Mouse (Mus musculus) MEL (cell line): Measurements from ENCODE around the gene Agt.

Experiments used
- CTCF ChIP-seq, 3 experiments: IDR thresholded peaks in 2 of 3; conservative IDR thresholded peaks in 1 of 3; 2 replicates each; pipeline ENCODE4 v1.5.1; 2011 to 2012; ENCODE audit warnings: low read length in 3 of 3, low read depth in 2 of 3, mild to moderate bottlenecking in 2 of 3, improper control_type of control experiment in 1 of 3, inconsistent platforms in 1 of 3, mixed read lengths in 1 of 3, moderate library complexity in 1 of 3; ENCODE audit not compliant: control insufficient read depth in 1 of 3, insufficient read depth in 1 of 3, poor library complexity in 1 of 3, severe bottlenecking in 1 of 3
- EP300 ChIP-seq, 2 experiments: IDR thresholded peaks; 2 replicates each; pipeline ENCODE4 v1.6.1; 2011; ENCODE audit warnings: improper control_type of control experiment in 2 of 2, low read length in 2 of 2, low read depth in 1 of 2, mild to moderate bottlenecking in 1 of 2
- GATA1 ChIP-seq: IDR thresholded peaks from 2 replicates; pipeline ENCODE4 v1.6.1; 2011; ENCODE audit warnings: low read depth, low read length, improper control_type of control experiment
- MYC ChIP-seq: IDR thresholded peaks from 2 replicates; pipeline ENCODE4 v1.6.1; 2011; ENCODE audit warnings: low read depth, mild to moderate bottlenecking, low read length, improper control_type of control experiment, moderate library complexity
- POLR2A ChIP-seq, 2 experiments: IDR thresholded peaks; 2 replicates each; pipeline ENCODE4 v1.6.1; 2011 to 2012; ENCODE audit warnings: low read length in 2 of 2, mild to moderate bottlenecking in 2 of 2, control low read depth in 1 of 2, improper control_type of control experiment in 1 of 2, low read depth in 1 of 2, moderate library complexity in 1 of 2; ENCODE audit not compliant: control insufficient read depth in 1 of 2, insufficient read depth in 1 of 2, poor library complexity in 1 of 2
- SIN3A ChIP-seq: IDR thresholded peaks from 2 replicates; pipeline ENCODE4 v1.6.1; 2012; ENCODE audit warnings: low read length, improper control_type of control experiment, inconsistent platforms
- ZMIZ1 ChIP-seq: IDR thresholded peaks from 2 replicates; pipeline ENCODE4 v1.6.1; 2012; ENCODE audit warnings: low read depth, mild to moderate bottlenecking, inconsistent platforms, low read length, improper control_type of control experiment, moderate library complexity

DNA sequence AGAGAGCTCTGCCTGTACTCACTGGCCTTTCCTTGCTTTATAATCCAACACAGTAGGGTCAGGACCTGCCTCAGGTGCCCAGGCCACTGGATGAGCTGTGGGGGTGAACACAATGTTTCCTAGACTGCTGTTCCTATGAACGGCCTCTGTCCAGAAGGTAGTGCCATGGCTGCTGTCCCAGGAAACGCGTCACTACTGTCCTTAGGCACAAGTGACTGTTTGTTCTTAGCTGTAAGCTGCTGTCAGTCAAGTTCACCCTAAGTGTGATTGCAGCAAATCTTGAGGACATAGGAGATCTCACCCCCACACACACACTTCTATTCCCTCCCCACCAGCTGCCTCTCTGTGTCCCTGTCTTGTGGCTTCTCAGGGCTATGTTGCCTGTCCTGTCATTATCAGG, 1.9 kb downstream of the Agt start:
- TF ChIP-seq EP300 (IDR thresholded peaks at IDR 0.05; ENCODE audit: low read depth in 1 of 2, low read length in 2 of 2) (no peak), GATA1 (no peak), POLR2A (IDR thresholded peaks at IDR 0.05; ENCODE audit: control insufficient read depth in 1 of 2, insufficient read depth in 1 of 2, low read depth in 1 of 2, low read length in 2 of 2, poor library complexity in 1 of 2) (no peak), CTCF (IDR thresholded peaks at IDR 0.05 in 2 of 3, conservative IDR thresholded peaks at IDR 0.05 in 1 of 3; ENCODE audit: control insufficient read depth in 1 of 3, insufficient read depth in 1 of 3, low read depth in 2 of 3, low read length in 3 of 3, poor library complexity in 1 of 3, severe bottlenecking in 1 of 3) (no peak), SIN3A (no peak), MYC (no peak), ZMIZ1 (no peak)
